Mouse (Mus musculus) heart, postnatal 0 days (tissue): ENCODE measurements around the gene Tas2r125. TPM values are rescaled to one million over a fixed set of nuclear protein-coding genes. Genes with fewer than 3 reads are reported as not detected.
"Not testable (repeated sequence)": the region's sequence is repeated elsewhere in the genome, so short reads cannot be mapped to it uniquely, and the experiment has no call there.

Source experiments
- ATAC-seq: fragments of 200-750 bp; cut with Nextera tagmentation; 2 replicates; pipeline ENCODE4 v1.8.0; 2017; ENCODE audit warnings: low read depth, moderate number of reproducible peaks, moderate library complexity; ENCODE audit not compliant: insufficient read depth
- DNase-seq: peaks from one replicate; pipeline ENCODE4 v3.0.0-alpha.2; 2016; ENCODE audit warnings: low spot score
- H3K27ac ChIP-seq: fragments of 300-500 bp; sonication (generic); 2 replicates; pipeline ENCODE4 v1.5.1; 2014; ENCODE audit warnings: low read depth, mild to moderate bottlenecking
- H3K27me3 ChIP-seq: fragments of 300-500 bp; sonication (generic); 2 replicates; pipeline ENCODE4 v1.6.1; 2014; ENCODE audit warnings: low read length, mixed read lengths; ENCODE audit not compliant: control insufficient read depth, insufficient read depth
- H3K36me3 ChIP-seq: fragments of 300-500 bp; sonication (generic); replicated peaks from 2 replicates; pipeline ENCODE4 v1.6.1; 2014; ENCODE audit warnings: low read length, mixed read lengths; ENCODE audit not compliant: control insufficient read depth, insufficient read depth
- H3K4me1 ChIP-seq: fragments of 300-500 bp; sonication (generic); 2 replicates; pipeline ENCODE4 v1.6.1; 2014; ENCODE audit warnings: antibody characterized with exemption; ENCODE audit not compliant: control insufficient read depth, insufficient read depth
- H3K4me2 ChIP-seq: fragments of 300-500 bp; sonication (generic); 2 replicates; pipeline ENCODE4 v1.6.1; 2014; ENCODE audit warnings: low read depth, mild to moderate bottlenecking, low read length, moderate library complexity
- H3K4me3 ChIP-seq: fragments of 300-500 bp; sonication (generic); 2 replicates; pipeline ENCODE4 v1.5.1; 2014; ENCODE audit warnings: low read depth, low read length
- H3K9ac ChIP-seq: fragments of 300-500 bp; sonication (generic); replicated peaks from 2 replicates; pipeline ENCODE4 v1.6.1; 2014; ENCODE audit warnings: low read depth, low read length, mixed read lengths
- H3K9me3 ChIP-seq: fragments of 300-500 bp; sonication (generic); replicated peaks from 2 replicates; pipeline ENCODE4 v1.6.1; 2016; ENCODE audit warnings: low read length; ENCODE audit not compliant: control insufficient read depth
- CTCF ChIP-seq: IDR thresholded peaks from 2 replicates; pipeline ENCODE4 v1.5.1; 2016; ENCODE audit warnings: antibody characterized with exemption, control low read depth, low read depth
- EP300 ChIP-seq: IDR thresholded peaks from 2 replicates; pipeline ENCODE4 v1.6.1; 2016; ENCODE audit warnings: antibody characterized with exemption, low read depth
- WGBS: fragments of 180-500 bp; shearing (Covaris S2); extraction: QIAGEN DNeasy Blood & Tissue Kit; methylation state at CpG from one replicate; pipeline ENCODE4 v1.1.7; 2014; 5-methylcytosine and 5-hydroxymethylcytosine counted together
- polyA plus RNA-seq: library from polyadenylated mRNA; unstranded; fragments of >200 nt; fragmentation: Nextera tagmentation; extraction: Ambion mirVana; gene quantifications from 2 replicates; pipeline ENCODE4 v1.2.1, GENCODE M21; 2015
- total RNA-seq: library from RNA; depleted of rRNA; stranded (reverse); fragments of >200 nt; gene quantifications from 2 replicates; pipeline ENCODE4 v1.2.3, GENCODE M21; 2014; ENCODE audit warnings: low replicate concordance; rRNA removed

Tas2r125 gene
- not detected in 2 replicates for total RNA-seq
- polyA plus RNA-seq: not detected in 2 replicates

DNA sequence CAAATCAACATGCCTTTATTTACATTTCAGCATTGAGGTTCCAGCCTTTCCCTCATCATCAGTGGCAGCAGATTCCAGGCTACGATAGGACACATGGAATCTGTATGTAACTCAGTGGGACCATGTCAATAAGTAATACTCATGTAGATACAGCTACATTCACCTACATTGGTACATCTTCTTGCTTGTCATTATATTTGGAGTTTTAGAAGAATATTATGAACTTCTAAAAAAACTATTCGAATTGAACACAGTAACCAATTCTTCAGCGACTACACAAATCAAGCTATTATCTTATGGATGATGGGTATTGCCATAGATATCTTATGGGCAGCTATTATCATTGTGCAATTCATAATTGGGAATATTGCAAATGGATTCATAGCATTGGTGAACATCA lies at the start of gene Tas2r125:
Gene Tas2r125 (plus strand): TSS at position 301 of the 400 bp plus-strand sequence.
- no peak for ATAC-seq
- WGBS: 63% methylated on average over 3 of the region's 3 CpGs
- no peaks in the 10 kb centered on the region for H3K36me3 ChIP-seq

GRCm38 (mm10) chr6:132867708-132868107 lies 41.7 kb upstream of the Tas2r125 start, which contains the start of gene Tas2r110:
TSS of gene Tas2r110 (plus strand) at chr6:132868008.
- H3K9me3 ChIP-seq: no peaks in the 10 kb centered on the region
- no peaks in the 10 kb centered on the region for H3K36me3 ChIP-seq

More for the DNA sequence above, at the start of gene Tas2r125:
- Histone ChIP-seq H3K9me3 (no peaks in the 10 kb centered on the region), H3K4me2 (no peak within 1 kb of the TSS), H3K27ac (no peak within 1 kb of the TSS), H3K27me3 (no peaks in the 10 kb centered on the region), H3K4me3 (no peak within 1 kb of the TSS), H3K9ac (no peak within 1 kb of the TSS), H3K4me1 (no peaks in the 10 kb centered on the region)
- no peak for DNase-seq
- TF ChIP-seq EP300: no peak
- TF ChIP-seq CTCF: no peak

GRCm38 (mm10) chr6:132892711-132893110 lies 16.7 kb upstream of the Tas2r125 start, which contains the start of gene Tas2r113:
TSS of gene Tas2r113 (plus strand) at chr6:132893011.
- no peaks in the 10 kb centered on the region for H3K36me3 ChIP-seq
- WGBS: 58% methylated on average over 1 of the region's 1 CpGs
- no peak within 1 kb of the TSS for H3K4me3 ChIP-seq
- no peaks in the 10 kb centered on the region for H3K27me3 ChIP-seq
- H3K9me3 ChIP-seq: no peaks in the 10 kb centered on the region
- ATAC-seq (no peak), DNase-seq (no peak)
- no peaks in the 10 kb centered on the region for H3K4me1 ChIP-seq
- no peak within 1 kb of the TSS for H3K4me2 ChIP-seq
- no peak within 1 kb of the TSS for H3K27ac ChIP-seq
- no peak for TF ChIP-seq EP300
- TF ChIP-seq CTCF: no peak
- H3K9ac ChIP-seq: no peak within 1 kb of the TSS

More at GRCm38 (mm10) chr6:132867708-132868107, 41.7 kb upstream of the Tas2r125 start, which contains the start of gene Tas2r110:
- Histone ChIP-seq H3K4me3 (no peak within 1 kb of the TSS), H3K4me1 (no peaks in the 10 kb centered on the region), H3K9ac (no peak within 1 kb of the TSS), H3K27ac (no peak within 1 kb of the TSS), H3K4me2 (no peak within 1 kb of the TSS), H3K27me3 (no peaks in the 10 kb centered on the region)
- ATAC-seq (no peak), DNase-seq (no peak)
- no peak for TF ChIP-seq CTCF
- no peak for TF ChIP-seq EP300

DNA sequence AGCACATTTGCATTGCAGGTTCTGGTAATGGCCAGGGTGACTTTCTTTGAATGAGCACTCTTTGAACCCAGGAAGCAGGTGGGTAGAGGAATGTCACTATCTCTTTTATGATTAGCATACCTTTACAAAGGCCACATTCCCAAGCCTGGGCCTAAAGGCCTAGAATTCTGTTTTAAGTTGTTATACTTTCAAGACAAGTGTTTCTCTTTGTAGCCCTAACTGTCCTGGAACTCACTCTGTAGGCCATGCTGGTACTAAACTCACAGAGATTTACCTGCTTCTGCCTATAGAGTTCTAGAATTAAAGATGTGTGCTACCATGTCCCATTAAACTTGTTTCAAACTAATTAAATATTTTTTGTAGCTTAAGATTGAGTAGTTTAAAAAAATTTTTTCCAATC lies 31.9 kb downstream of the Tas2r125 start:
- not testable (repeated sequence) for H3K4me3 ChIP-seq, H3K36me3 ChIP-seq, H3K9me3 ChIP-seq, ATAC-seq, H3K9ac ChIP-seq, H3K27me3 ChIP-seq, H3K4me1 ChIP-seq, H3K4me2 ChIP-seq, DNase-seq, H3K27ac ChIP-seq

GRCm38 (mm10) chr6:132950802-132951201 lies 41.4 kb downstream of the Tas2r125 start, which contains the start of gene Tas2r129:
TSS of gene Tas2r129 (plus strand) at chr6:132951102.
- Histone ChIP-seq H3K9ac (no peak within 1 kb of the TSS), H3K27me3 (no peaks in the 10 kb centered on the region), H3K9me3 (no peaks in the 10 kb centered on the region), H3K4me2 (no peak within 1 kb of the TSS), H3K27ac (no peak within 1 kb of the TSS), H3K36me3 (no peaks in the 10 kb centered on the region), H3K4me1 (no peaks in the 10 kb centered on the region), H3K4me3 (no peak within 1 kb of the TSS)
- TF ChIP-seq CTCF (no peak), EP300 (no peak)
- DNase-seq (no peak), ATAC-seq (no peak)
- 68% methylated on average over 2 of the region's 2 CpGs for WGBS

- H3K9me3 ChIP-seq: no peaks in the 10 kb centered on the region
- H3K4me2 ChIP-seq: no peak within 1 kb of the TSS
- 33% methylated on average over 1 of the region's 1 CpGs for WGBS
- no peaks in the 10 kb centered on the region for H3K36me3 ChIP-seq
- H3K9ac ChIP-seq: no peak within 1 kb of the TSS
- no peak for DNase-seq
- H3K27me3 ChIP-seq: no peaks in the 10 kb centered on the region
- H3K4me3 ChIP-seq: no peak within 1 kb of the TSS
- H3K27ac ChIP-seq: no peak within 1 kb of the TSS
- H3K4me1 ChIP-seq: no peaks in the 10 kb centered on the region
- no peak for TF ChIP-seq EP300
- TF ChIP-seq CTCF: no peak
- no peak for ATAC-seq
Measured at GRCm38 (mm10) chr6:132957819-132958218, 48.4 kb downstream of the Tas2r125 start, which contains the start of gene Tas2r131. TSS of gene Tas2r131 (minus strand) at chr6:132957919.

Other genes starting within 250 kb of the Tas2r125 start
- gene Tas2r121, start 208.6 kb upstream of the Tas2r125 start, total RNA-seq: not detected in 2 replicates
- not detected in 2 replicates for gene Tas2r121, start 208.6 kb upstream of the Tas2r125 start, polyA plus RNA-seq
- gene Tas2r122, start 197.7 kb upstream of the Tas2r125 start, total RNA-seq: not detected in 2 replicates
- gene Tas2r122, start 197.7 kb upstream of the Tas2r125 start, polyA plus RNA-seq: not detected in 2 replicates
- not detected in 2 replicates for gene Tas2r115, start 171.6 kb upstream of the Tas2r125 start, total RNA-seq
- not detected in 2 replicates for gene Tas2r115, start 171.6 kb upstream of the Tas2r125 start, polyA plus RNA-seq
- not detected in 2 replicates for gene Tas2r124, start 154.9 kb upstream of the Tas2r125 start, total RNA-seq
- not detected in 2 replicates for gene Tas2r124, start 154.9 kb upstream of the Tas2r125 start, polyA plus RNA-seq
- gene Tas2r102, start 147.5 kb upstream of the Tas2r125 start, total RNA-seq: not detected in 2 replicates
- not detected in 2 replicates for gene Tas2r102, start 147.5 kb upstream of the Tas2r125 start, polyA plus RNA-seq
- gene Tas2r136, start 131.5 kb upstream of the Tas2r125 start, total RNA-seq: not detected in 2 replicates
- not detected in 2 replicates for gene Tas2r136, start 131.5 kb upstream of the Tas2r125 start, polyA plus RNA-seq
- not detected in 2 replicates for gene Tas2r117, start 106.8 kb upstream of the Tas2r125 start, total RNA-seq
- not detected in 2 replicates for gene Tas2r117, start 106.8 kb upstream of the Tas2r125 start, polyA plus RNA-seq
- gene Tas2r123, start 62.5 kb upstream of the Tas2r125 start, total RNA-seq: not detected in 2 replicates
- gene Tas2r123, start 62.5 kb upstream of the Tas2r125 start, polyA plus RNA-seq: not detected in 2 replicates
- gene Tas2r116, start 54.2 kb upstream of the Tas2r125 start, total RNA-seq: not detected in 2 replicates
- not detected in 2 replicates for gene Tas2r116, start 54.2 kb upstream of the Tas2r125 start, polyA plus RNA-seq
- gene Tas2r110, start 41.6 kb upstream of the Tas2r125 start, total RNA-seq: not detected in 2 replicates
- gene Tas2r110, start 41.6 kb upstream of the Tas2r125 start, polyA plus RNA-seq: not detected in 2 replicates
- gene Tas2r113, start 16.6 kb upstream of the Tas2r125 start, total RNA-seq: not detected in 2 replicates
- not detected in 2 replicates for gene Tas2r113, start 16.6 kb upstream of the Tas2r125 start, polyA plus RNA-seq
- not detected in 2 replicates for gene Tas2r129, start 41.5 kb downstream of the Tas2r125 start, total RNA-seq
- gene Tas2r129, start 41.5 kb downstream of the Tas2r125 start, polyA plus RNA-seq: not detected in 2 replicates
- gene Tas2r131, start 48.3 kb downstream of the Tas2r125 start, total RNA-seq: not detected in 2 replicates
- gene Tas2r131, start 48.3 kb downstream of the Tas2r125 start, polyA plus RNA-seq: not detected in 2 replicates
- not detected in 2 replicates for gene Tas2r109, start 71.3 kb downstream of the Tas2r125 start, total RNA-seq
- not detected in 2 replicates for gene Tas2r109, start 71.3 kb downstream of the Tas2r125 start, polyA plus RNA-seq
- 3.1 TPM in 1 of 2 replicates, not detected in the other for gene Tas2r103, start 127.5 kb downstream of the Tas2r125 start, total RNA-seq
- not detected in 2 replicates for gene Tas2r103, start 127.5 kb downstream of the Tas2r125 start, polyA plus RNA-seq
- not detected in 2 replicates for gene Tas2r140, start 146.2 kb downstream of the Tas2r125 start, total RNA-seq
- gene Tas2r140, start 146.2 kb downstream of the Tas2r125 start, polyA plus RNA-seq: not detected in 2 replicates
- gene Smim10l1, start 195.3 kb downstream of the Tas2r125 start, total RNA-seq: 111 and 163 TPM in 2 replicates
- 91.2 and 103 TPM in 2 replicates for gene Smim10l1, start 195.3 kb downstream of the Tas2r125 start, polyA plus RNA-seq